Mouse (Mus musculus): ENCODE measurements around the gene Napsa.

The Napsa gene

DNA sequence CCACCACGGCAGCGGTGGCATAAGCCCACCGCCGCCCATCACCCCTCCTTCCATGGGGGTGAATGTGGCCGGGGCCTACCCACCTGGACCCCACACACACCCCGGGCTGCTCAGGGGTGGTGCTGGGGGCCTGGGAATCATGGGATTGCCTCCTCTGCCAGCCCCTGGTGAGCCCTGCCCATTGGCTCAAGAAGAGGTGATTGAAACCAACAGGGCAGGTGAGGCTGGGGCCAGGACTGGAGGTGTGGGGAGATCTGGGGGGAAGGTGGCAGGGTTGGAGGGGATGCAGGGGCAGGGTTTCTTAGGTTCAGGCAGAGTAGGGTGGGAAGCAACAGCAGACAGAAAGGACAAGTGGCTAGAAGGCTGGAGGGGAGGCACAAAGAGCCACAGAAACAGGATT lies 23.9 kb downstream of the Napsa start:
- DNase-seq (ENCODE audit: low read depth, low spot score) = no peak

DNA sequence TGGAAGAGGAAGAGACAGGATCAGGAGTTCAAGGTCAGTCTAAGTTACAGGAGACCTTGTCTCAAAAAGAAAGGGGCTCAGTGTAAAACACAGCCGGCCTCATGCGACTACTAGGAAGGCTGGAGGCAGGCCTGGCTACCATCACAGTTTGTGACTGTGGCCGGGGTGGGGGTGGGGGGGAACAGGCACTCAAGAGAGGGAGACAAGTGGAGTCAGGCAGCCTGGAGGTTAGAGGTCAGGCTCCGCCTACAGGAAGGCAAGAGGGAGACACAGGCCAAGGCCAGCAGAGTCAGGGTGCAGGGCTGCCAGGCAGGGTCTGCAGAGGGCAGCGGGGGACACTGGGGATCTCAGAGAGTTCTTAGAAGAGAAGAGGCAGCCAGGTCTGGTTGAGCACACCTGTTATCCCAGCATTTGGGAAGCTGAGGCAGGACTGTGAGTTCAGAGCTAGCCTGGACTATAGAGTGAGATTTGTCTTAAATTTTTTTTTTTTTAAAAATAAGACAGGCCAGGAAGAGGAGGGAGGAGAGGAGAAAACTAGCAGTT lies 24.9 kb downstream of the Napsa start:
- no peak for DNase-seq (ENCODE audit: low read depth, low spot score)

DNA sequence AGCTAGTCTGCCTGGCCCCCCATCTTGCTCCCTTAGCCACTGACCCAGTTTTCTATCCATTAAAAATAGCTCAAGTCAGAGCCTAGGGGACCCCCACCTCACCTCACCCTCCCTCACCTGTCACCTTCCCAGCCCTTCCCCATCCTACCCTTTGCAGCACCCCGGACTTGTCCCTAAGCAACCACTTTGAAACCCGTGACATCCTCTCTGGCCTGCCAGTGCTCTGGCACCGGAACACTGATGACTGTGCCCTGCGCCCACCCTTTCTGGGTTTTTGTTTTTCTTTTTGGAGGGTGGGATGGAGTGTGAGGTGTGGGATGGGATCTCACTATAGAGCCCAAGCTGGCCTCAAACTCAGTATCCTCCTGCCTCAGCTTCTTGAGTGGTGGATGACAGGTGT lies 25.5 kb downstream of the Napsa start:
- DNase-seq (ENCODE audit: low read depth, low spot score) = no peak

DNA sequence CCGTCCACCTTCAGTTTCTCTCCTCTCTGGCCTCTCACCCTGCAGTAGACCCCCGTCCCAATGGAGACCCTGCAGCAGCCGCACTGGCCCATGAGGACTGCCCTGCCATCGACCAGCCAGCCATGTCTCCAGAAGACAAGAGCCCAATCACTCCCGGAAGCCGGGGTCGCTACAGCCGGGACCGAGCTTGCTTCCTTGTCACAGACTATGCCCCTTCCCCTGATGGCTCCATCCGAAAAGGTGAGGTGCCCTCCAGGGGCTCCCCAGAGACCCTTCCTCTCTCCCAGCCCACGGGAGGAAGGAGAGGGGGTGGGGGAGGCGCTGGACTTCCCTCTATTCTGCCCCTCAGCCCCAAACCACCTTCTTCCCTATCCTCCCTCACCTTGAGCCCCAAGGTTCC lies 26.2 kb downstream of the Napsa start:
- DNase-seq (ENCODE audit: low read depth, low spot score) = no peak

DNA sequence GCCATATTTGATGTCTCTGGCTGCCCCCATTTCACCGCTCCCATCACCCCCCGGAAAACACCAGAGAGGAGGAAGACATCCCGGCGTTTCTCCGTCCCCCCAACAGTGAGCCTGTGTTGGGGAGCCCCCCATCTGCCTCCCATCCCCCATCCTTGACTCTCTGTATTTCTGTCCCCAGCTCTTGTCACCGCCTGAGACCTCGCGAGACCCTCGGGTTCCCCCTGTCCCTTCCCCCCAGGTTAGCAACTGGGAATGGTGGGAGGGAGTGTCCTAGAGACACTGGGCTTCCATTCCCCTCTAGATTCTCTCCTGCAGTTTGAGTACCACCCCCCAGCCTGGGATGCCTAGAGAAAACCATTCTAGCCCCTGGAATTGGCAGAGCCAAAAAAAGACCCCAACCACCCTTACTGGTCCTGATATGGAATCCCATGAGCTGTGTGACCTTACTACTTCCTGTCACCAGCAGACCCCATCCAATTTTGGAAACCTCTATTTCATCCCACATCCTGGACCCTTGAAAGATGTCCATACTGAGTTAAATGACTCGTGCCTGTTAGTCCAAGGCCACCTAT lies 28.6 kb downstream of the Napsa start:
- DNase-seq (ENCODE audit: low read depth, low spot score) = no peak

DNA sequence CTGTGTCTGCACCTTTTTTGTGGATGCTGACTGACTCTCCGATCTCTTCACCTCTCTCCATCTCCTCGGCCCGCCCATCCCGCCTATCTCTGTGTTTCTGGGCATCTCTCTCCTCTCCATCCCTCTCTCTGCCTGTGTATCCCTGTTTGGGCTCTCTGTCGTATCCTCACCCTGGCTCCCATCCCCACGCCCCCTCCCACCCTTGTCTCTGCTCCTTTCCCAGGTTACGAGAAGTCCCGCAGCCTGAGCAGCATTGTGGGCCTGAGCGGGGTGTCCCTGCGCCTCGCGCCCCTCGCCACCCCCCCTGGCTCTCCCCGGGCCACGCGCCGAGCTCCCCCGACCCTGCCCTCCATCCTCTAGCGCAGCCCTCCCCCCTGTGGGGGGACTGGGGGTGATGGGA lies 29.5 kb downstream of the Napsa start:
- no peak for DNase-seq (ENCODE audit: low read depth, low spot score)

DNA sequence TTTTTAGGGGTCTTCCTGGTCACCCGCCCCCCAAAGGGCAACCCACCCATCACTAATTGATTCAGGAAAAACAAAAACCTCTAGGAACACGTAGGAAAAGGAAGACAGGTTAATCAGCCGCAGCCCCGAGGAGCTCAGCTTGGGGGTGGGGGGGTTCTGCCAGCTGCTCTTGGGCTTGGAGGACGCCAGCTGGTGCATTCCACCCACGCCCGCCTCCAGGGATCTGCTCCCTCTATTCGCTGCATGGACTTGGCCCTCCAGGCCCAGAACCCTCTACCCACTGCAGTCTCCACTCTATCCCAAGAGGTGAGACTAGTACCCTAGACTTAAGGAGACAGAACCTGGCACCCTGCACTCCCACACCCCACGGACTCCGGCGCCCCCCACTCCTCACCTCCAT lies 30.3 kb downstream of the Napsa start:
- DNase-seq (ENCODE audit: low read depth, low spot score) = no peak

DNA sequence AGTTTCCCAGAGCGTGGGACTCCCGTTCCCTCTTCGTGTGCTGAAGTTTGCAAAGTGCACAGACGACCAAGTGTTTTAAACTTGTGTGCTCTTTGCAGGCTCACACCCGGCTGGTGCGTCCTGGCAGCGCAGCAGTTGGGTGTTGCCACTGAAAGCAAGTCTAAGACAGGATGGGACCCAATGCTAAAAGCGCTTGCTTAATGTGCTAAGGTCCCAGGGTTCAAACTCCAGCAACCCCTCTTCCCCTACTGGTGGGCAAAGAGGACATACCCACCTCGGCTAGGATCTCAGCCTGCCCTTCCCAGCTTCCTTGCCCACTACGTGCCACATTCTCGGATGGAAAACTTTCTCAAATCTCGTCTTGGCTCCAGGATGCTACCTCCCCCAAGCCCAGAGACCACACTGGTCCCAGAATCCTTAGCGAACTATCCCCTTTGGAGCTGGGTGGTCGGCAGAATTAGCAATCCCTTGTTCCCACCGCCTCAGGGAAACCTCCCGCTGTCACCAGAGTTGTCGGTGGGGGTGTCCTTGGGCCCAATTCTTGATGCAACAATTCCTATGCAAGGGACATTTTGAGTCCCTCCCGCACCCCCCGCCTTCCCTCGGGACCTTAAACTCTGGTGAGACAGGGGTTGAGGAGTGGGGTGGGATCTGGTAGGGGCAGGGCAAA lies 31.1 kb downstream of the Napsa start:
- peak; percentile 25 for DNase-seq (ENCODE audit: low read depth, low spot score)

DNA sequence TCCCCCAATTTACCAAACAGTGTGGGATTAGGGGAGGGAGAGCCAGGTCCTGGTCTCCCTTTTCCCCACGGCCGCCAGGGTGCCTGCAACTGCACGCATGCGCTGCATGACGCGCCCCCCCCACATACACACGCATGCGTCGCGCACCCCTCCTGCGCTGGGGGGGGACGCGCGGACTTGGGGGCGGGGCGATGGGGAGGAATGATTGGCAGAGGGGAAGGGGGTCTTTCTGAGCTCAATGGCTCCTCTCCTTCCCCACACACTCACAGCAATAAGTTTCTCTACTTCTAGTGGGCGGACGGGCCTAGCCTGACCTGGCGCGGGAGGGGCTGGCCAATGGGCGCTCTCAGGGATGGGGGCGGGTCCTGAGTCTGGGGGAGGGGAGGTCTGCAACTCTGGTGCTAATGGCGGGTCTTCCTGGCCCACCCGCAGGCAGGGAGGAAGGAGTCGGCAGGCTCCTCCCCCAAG lies 32.0 kb downstream of the Napsa start:
- DNase-seq (ENCODE audit: low read depth, low spot score) = peak; percentile 93

DNA sequence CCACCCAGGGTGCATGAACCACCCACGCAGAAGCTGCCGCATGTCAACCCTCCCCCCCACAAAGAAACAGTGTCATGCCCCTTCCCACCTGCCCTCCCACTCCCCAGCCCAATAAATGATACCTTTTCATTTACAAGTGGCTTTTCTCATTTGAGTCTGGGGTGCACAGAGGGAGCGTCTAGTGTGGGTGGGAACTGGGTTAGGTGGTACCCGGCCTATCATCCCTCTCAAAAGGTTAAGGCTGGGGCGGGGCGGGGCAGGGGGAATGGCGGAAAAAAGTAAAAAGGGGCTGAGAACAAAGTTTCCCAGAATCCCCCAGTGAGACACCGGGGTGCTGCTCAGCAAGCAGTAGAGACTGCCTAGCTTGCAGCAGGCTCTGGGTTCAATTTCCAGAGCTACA lies 32.4 kb downstream of the Napsa start:
- no peak for DNase-seq (ENCODE audit: low read depth, low spot score)

DNA sequence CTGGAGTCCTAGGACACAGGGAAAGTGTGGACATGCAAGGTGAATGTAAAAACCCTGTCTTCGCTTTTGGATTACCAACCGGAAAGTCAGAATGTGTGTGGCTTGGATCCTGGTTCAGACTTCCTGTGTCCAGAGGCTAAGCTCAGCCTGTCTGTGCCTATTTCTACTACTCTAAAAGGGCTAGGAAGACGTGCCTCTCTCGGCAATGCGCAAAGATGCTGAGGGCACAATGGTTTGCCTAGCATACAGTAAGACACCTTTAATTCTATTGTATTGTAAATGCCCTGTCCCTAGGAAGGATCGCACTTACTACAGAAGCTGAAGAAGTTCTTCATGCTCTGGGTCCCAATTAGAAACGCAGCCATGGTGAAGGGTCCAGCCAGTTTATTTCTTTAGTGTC lies 33.3 kb downstream of the Napsa start:
- DNase-seq (ENCODE audit: low read depth, low spot score) = no peak

DNA sequence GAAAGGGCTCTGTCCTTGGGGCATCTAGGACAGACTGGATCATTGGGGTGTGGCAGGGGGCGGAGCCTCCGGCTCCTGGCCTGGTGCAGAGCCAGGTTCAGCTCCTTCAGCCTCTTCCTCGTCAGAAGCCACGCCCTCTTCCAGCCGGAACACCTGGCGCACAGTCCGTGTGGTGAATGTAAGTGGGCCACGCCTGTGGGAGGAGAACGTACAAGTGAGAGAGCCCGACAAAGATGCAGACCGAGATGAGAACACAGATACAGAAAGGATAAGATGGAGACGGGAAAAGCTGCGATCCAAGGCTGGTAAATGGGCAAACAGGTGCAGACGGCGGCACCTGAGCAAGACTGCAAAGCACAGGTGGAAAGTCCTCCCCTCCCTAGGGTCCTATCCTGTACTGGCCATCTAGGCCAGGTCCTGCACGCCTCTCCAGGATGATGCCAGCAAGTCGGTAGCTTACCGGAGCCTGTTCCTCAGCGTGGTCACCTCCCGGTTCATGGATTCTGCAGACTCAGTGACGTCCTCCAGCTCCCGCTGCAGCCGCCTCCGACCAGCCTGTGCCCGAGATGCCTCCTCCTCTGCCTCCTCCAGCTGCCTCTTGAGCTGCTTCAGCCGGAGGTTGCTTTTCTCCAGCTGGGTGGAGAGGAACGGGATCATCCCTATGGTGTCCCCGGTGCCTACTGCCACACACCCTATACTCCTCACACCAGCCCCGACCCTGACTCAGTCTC lies 34.2 kb downstream of the Napsa start:
- DNase-seq (ENCODE audit: low read depth, low spot score) = no peak

DNA sequence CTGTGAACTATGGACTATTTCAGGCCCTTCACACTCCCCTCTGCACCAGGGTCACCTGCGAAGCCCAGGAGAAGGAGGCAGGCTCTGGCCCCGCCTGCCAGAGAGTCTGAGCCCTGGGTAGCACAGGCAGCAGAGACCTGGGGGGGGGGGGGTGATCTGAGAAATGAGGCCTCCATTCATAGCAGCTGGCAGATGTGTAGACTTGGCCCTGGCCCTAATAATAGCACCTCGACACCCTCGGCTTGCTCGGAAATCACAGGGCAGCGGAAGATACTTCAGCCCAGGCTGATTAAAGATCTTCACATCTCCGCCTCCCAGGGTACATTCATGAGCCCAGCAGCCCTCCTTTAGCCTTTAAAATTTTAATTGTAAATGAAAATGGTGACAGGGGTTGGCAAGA lies 40.0 kb downstream of the Napsa start:
- peak; percentile 45 for DNase-seq (ENCODE audit: low read depth, low spot score)

DNA sequence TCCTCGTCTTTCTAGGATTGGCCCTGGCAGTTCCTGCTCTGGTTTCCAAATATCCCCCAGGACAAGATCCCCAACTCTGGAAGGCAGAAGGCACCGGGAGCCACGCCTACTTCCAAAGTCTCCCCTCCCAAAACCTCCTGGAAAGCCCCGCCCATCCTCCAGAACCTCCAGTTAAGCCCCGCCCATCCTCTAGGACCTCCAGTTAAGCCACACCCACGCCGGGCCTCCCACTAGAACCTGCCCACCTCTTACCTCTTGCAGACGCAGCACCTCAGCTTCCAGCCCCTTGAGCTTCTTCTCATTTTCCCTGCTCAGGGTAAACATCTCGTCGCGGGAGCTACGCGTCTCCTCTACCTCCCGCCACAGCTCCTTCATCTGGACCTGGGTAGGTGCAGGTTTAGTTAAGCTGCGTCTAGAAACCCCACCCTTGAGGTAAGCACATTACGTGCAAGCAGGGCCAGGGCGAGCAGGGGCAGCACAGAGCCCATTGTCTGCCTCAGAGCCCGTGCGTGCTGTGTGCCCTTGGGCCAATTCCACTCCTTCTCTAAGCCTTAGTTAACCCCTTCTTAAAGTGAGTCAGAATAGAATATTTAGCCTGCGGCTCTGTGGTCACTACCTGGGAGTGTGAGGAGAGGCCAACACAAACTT lies 42.0 kb downstream of the Napsa start:
- no peak for DNase-seq (ENCODE audit: low read depth, low spot score)

DNA sequence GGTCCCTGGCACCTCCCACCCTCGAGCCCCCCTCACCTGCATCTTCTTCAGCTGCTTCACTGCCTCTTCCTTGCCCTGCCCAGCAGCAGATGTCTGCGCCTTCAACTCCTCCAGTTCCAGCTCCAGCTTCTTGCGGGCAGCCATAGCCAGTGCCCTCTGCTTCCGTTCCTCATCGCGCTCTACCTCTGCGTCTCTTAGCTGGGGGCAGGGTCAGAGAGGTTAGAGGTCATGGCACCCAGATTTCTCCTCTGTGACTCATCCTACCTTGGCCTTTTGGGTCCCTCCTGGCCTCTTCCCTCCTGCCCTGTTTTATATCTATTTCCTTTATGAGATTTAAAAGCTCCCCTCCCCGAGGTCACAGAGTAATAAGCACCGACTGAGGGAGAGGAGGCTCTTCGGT lies 43.1 kb downstream of the Napsa start:
- no peak for DNase-seq (ENCODE audit: low read depth, low spot score)

DNA sequence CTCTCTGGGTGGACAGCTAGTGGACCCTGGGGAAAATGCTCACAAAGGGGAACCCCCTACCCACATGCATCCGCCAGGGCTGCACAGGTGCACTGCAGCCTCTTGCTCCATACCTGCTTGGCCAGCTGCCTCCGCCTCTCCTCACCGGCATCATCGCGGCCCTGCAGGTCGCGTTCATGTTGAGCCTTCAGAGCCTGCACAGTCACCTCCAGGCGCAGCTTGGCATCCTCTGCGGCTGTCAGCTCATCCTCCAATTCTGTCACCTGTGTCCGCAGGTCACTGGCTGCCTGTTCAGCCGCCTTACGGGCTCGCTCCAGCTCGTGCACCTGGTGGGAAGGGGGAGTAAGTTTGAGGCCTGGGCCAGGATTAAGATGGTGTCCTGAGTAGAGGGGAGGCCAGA lies 43.8 kb downstream of the Napsa start:
- DNase-seq (ENCODE audit: low read depth, low spot score) = no peak

DNA sequence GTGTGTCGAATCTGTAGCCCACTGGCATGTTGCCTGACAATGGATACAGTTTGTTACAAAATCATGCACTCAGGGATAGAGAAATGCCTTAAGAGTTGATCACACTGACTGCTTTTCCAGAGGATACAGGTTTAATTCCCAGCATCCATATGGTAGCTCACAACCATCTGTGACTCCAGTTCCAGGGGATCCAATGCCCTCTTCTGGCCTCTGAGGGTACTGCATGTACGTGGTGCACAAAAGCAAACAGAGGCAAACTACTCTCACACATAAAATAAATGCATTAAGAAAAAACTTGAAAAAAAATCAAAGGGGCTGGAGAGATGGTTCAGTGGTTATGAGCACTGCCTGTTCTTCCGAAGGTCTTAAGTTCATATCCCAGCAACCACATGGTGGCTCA lies 44.9 kb downstream of the Napsa start:
- peak; percentile 46 for DNase-seq (ENCODE audit: low read depth, low spot score)

DNA sequence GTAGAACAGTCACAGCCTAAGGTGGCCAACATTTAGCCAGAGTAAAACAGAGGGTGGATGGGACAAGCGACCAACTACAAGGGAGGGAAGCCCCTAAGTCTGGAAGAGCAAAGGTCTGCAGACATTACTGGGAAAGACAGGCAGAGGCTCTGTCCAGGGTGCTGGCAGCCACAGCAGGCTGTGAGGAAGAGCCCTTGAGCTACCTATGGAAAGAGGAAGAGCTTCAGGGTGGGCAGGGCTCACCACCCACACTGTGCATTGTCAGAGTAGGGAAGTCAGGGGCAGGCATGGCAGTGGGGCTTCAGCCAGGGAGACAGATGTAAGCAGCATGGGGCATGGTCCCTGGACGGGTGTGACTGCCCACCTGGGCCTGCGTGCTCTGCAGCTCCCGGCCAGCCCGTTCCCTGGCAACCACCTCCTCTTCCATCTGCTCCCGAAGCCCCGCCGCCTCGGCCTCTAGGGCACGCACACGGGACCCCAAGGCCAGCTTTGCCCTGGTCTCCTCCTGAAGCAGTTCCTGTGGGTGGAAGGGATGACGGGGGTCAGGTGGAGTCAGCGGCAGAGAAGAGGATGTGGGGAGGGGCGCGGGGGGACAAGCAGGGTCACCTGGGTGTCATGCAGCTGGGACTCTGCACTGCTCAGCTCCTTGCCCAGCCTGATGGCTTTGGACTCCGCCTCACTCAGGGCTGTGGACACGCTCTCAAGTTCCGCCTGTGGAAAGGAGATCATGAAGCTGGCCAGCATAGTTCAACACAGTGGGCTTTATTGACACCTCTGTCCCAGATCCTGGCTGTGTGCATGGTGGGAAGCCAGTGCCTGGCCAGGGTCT lies 51.7 kb downstream of the Napsa start:
- DNase-seq (ENCODE audit: low read depth, low spot score) = peak; percentile 26

DNA sequence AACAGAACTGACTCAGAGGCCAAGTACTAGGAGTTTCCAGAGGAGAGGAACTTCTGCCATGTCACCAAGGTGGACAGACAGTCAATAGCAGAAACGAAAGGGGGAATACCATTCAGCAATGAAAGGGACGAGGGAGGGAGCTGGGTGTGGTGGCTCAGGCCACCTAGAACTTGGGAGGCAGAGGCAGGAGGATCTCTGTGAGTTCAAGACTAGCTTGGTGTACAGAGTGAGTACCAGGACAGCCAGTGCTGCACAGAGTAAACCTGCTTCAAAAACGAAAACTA lies 52.3 kb downstream of the Napsa start:
- no peak for DNase-seq (ENCODE audit: low read depth, low spot score)

DNA sequence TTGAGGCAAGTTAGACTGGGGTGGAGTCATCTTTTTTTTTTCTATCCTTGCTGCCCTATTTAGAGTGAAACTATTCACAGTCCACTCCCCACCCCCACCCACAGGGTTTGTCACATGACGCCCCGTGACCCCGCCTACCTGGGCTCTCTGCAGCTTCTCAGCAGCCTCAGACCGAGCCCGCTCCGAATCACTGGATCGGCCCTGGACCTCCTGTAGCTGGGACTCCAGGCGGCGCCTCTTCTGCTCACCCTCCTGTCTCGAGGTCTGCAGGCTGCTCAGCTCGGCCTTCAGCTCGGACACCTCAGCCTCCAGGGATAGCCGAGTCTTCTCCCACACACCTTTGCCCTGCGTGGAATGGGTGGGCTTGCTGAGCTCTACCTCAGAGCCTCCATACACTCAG lies 52.6 kb downstream of the Napsa start:
- no peak for DNase-seq (ENCODE audit: low read depth, low spot score)

DNA sequence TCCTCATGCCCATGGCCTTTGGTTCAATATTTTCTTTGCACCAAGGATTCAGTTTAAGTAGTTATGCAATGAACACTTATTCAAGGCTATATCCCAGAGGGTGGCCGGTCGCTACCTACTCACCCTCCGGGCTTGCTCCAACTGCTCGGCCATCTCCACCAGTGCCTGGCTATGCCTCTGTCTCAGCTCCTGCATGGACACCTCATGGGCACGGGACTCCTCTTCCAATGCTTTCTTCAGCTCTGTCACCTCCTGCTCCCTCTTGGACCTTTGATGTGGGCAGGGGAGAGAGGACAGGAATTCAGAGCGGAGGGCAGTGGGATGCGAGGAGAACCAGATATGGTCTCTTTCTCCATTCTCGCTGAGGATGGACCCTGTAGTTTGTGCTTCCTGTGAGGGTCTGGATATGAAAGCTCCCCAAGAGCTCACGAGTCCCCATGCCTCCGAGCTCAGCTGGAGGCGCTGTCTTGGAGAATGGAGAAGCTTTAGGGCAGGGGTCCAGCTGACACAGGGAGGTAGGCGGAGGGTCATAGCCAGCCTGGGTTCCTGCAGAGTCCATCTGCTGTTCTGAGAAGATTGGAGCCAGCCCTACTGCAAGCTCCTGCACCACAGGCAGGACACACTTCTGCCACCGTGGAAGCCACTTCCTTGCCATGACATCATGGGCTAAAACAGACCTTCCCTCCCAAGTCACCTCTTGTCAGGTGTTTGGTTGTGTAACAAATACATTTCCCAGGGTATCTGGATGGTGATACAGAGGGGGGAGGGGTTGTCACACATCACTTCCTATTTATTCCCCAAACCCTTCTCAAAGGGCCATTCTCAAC lies 53.3 kb downstream of the Napsa start:
- no peak for DNase-seq (ENCODE audit: low read depth, low spot score)
